Mouse (Mus musculus): ENCODE results near the gene Clec3b.

Gene Clec3b

GRCm38 (mm10) chr9:123150241-123151020 lies at the start of gene Clec3b:
Gene Clec3b, plus strand, starts transcription at chr9:123150946.
- DNase-seq: no peak

- DNase-seq: no peak
These were observed 47.3 kb upstream of the Clec3b start for GRCm38 (mm10) chr9:123103425-123103824.

DNA sequence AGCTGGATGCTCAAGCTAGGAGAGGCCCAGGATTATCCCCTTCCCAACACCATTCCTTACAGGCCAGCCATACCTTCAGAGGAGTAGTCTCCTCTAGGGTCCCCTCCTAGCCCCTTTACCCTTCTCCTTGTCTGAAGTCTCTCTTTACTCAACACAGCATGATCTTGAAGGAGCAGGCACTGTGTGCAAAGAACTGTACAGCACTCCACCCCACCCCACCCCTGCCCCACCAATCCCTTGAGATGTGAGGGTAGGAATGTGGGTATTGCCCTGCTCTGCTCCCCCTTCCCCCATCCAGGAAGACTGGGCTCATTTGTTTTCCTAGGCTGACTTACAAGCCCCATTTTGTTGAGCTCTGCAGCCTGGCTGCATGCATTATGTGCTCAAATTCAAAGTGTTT lies 46.4 kb upstream of the Clec3b start:
- DNase-seq: no peak

GRCm38 (mm10) chr9:123107186-123107585 lies 43.6 kb upstream of the Clec3b start:
- DNase-seq: no peak

GRCm38 (mm10) chr9:123109188-123109587 lies 41.6 kb upstream of the Clec3b start:
- no peak for DNase-seq

- no peak for DNase-seq
These were observed 39.0 kb upstream of the Clec3b start for GRCm38 (mm10) chr9:123111751-123112221.

DNA sequence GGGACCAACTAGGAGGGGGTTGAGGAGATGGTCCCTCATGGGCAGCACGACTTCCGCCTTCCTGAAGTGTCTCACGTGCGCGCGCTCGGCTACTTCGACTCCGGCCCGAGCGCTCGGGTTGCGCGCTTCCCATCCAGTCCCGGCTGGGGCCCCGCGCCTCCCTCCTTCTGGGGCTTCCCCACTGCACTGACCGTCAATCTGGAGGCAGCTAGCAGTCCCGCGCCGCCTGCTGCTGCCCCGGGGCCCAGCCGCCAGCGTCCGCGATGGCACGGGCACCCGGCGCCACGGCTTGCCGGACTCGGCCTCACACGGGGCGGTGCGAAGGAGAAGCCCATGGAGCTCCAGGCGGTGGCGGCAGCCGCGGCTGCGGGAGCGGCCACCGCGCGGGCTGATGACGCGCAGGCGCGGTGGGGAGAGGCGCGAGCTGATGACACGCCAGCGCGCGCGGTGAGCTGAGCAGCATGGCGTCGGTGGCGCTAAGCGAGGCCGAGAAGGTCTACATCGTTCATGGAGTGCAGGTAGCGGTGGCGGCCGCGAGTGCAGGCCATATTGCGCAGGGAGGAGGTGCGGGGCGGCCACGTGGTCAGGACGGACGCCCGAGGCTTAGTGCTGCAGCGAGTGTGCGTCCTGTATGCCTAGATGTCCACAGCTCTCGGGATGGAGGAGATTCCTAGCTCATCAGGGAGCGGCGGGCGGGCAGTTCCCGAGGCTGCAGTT lies 37.8 kb upstream of the Clec3b start, which contains the start of the genes Zdhhc3 and Exosc7:
Gene Zdhhc3 (minus strand): TSS at position 401 of the 717 bp plus-strand sequence.
Gene Exosc7 (plus strand): TSS at position 411 of the 717 bp plus-strand sequence.
- DNase-seq: peak; percentile 88

DNA sequence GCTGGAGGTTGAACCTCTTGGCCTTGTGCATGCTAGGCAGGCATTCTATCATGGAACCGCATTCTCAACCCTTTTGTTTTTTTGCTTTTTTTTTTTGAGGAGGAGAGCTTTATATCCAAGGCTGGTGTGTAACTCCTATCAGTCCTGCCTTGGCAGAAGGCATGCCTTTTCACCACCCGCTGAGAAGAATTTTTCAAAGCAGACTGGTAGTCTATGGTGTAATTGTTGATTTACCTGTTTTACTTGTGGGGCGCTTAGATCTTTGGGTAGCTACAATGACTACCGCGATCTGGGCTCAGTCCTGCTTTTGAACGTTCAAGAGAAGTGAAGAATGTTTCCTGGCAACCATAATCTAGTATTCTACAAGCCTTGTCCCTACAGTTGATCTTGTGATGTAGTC lies 36.8 kb upstream of the Clec3b start:
- DNase-seq: no peak

DNA sequence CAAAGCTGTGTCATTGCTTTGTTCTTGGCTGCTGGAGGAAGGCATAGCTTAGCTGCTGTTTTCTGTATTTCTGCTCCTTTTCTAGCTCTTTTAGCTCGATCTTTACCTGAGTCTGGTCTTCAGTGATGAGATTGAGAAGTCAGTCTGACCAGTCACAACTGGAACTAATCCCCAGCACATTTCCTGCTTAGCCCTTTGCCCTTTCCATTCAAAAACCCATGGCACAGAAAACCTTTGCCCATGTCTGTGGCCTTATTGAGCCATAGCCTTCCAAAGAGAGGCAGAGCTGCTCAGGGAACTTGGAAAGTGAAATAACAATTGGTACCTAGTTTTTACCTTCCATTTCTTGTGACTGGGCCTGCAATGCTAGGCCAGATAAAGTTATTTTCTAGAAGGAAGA lies 35.2 kb upstream of the Clec3b start:
- DNase-seq: no peak

DNA sequence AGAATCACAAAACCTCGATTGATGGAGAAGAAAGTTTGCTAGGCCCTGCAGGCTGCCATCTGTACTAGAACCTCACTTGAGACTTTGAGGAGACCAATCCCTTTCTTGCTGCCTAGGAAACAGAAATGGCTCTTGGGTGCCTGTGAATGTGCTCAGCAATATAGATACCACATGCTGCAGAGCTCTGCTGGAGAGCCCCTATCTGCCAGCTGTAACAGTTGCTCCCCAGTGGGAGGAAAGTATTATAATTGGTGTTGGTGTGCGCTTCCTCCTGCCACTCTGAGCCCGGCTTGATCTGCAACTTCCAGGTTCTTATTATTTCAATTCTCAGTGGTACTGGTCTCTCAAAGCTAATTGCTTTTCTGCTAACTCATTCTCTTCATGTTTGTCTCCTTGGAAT lies 27.7 kb upstream of the Clec3b start:
- no peak for DNase-seq

DNA sequence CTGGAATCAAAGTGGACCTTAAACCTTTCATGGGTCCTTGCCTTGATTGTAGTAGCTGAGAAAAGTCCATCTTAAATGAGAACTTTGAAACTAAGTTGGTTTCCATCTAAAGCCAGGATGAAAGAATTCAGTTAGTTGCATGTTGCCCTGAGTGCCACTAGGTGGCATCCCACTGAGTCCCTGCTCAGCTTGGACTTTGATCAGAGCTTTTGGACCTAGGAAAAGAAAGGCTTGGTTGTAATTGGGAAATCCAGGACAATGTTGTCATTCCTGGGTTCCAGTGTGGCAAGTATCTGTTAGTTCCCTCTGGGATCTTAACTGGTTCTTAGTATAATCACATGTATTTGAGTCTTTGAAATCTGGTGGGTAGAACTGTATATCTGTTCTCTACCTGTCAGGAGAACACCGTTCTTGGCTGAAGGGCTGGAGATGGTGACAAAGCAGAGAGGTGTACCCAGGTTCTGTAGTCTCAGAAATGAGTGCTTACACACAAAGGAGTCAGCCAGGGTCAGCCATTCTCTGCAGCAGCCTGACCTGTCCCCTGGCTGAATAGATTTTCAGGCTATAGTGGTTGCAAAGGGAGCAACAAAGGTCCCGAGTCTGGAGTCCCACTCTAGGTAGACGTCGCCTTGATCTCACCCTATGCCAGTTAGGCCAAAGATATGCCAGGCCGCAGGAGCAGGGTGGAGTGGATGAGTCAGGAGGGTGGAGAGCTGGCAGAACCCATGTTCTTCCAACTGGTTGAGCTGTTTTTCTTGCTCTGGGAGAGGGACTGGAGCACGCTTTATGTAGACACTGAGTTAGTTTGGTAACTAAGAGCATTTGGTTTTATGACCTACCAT lies 27.0 kb upstream of the Clec3b start:
- peak; percentile 14 for DNase-seq

- DNase-seq: no peak
These were observed 26.2 kb upstream of the Clec3b start for GRCm38 (mm10) chr9:123124413-123124981.

DNA sequence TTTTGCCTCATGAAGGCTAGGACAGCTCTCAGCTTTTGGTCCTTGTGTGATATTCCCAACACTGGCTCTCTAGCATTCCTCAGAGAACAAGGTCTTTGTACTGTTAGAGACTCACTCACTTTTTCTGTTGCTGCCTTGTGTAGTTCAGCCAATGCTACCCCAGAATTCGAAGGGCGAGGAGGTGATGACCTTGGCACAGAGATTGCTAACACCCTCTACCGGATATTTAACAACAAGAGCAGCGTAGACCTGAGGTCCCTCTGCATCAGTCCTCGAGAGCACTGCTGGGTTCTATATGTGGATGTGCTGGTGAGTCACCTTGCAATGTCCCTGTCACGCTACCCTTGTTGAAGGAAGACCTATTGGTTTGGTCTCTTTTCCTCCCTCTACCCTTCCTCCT lies 23.1 kb upstream of the Clec3b start:
- no peak for DNase-seq

GRCm38 (mm10) chr9:123132994-123133393 lies 17.8 kb upstream of the Clec3b start:
- DNase-seq: no peak

GRCm38 (mm10) chr9:123136953-123137682 lies 13.6 kb upstream of the Clec3b start:
- no peak for DNase-seq

DNA sequence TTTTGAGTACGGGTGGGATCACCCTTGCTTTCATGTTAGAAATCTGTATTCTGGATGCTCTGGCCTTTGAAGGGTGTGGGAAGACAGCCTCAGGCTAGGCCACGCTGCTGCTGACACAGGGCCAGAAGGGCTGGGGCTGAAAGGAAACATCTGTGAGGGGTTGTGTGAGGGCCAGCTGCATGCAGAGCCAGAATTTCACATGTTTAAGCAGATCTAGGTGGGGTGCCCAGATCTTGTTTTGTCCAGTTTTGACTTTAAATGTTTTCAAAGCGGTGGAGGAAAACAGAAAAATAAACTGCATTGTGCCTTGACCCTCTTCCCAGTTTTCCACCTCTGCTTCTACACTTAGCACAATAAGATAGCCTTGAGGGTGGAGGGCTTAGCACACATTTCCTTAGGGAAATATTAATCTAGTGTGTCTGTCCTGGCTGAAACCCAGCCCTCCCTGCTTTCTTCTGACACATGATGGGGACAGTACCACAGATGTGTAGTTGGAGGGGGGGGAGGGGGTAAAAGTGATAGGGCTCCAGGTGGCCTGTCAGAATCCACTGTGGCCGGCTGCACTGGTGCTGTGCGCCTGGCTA lies 11.8 kb upstream of the Clec3b start:
- DNase-seq: no peak

DNA sequence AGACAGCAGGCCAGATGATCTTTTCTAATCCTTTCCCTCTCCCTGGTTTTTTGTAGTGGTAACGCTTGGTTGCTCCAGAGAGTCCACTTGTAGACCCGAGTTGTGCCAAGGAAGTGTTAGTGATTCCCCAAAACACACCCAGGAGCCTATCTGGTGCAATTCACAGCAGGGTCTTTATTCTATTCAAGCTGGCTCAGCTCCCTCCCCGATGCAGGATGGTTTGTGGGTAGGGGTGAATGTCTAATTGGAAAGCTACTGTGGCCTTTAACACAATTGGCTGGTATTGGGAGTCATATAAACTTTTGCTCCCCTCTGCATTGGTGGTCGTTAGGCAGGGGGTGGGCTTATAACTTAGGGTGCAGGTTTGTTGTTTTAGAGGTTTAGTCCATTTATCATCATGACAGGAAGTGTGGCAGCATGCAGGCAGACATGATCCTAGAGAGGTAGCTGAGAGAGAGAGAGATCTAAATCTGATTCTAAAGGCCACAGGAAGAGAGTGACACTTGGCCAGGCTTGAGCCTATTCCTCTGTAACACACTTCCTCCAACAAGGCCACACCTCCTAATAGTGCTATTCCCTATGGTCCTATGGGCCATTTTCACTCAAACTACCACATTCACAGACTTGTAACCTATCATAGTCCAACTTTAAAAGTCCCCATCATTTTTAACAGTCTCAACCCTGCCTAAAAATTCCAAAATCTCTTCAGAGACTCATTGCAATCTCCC lies 10.7 kb upstream of the Clec3b start:
- DNase-seq: no peak

DNA sequence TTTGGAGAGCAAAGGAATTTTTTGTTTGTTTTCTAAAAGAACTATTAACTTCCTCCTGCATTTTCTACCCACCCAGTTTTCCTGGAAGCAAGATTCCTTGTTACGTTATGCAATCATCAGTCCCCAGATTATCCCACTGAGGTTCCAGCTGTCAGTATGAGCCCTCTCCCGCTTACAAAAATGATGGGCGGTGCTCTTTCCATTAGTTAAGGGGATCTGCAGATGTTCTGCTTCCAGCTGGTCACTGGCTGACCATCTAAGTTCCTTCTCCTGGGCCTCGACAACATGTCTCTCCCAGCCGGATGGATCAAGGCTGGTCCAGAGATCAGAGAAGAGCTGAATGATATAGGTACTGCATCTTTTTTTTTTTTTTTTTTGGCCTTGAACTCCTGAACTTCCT lies 2.3 kb upstream of the Clec3b start:
- DNase-seq: no peak

- peak; percentile 10 for DNase-seq
These were observed 815 bp downstream of the Clec3b start for GRCm38 (mm10) chr9:123151561-123151960.

DNA sequence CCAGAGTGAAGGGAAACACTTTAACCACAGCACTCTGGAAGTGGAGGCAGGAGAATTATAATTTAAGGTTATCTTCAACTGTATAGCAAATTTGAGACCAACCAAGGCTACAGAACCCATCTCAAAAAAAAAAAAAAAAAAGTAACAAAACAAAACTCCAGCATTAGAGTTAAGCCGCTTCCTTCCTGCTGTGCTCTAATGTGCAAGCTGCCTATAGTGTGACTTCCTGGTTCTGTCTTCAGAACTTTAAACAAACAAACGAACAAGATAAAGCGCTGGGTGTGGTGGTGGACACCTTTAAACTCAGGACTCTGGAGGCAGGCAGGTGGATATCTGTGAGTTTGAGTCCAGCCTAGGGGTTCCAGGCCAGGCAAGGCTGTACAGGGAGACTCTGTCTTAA lies 1.3 kb downstream of the Clec3b start:
- DNase-seq: peak; percentile 24

- no peak for DNase-seq
These were observed 2.4 kb downstream of the Clec3b start for GRCm38 (mm10) chr9:123153121-123153520.

All from thymus, postnatal 14 days (tissue).